Mouse (Mus musculus) liver, embryonic 18 days (tissue): ENCODE data around the gene Gm13769. TPM values are rescaled to one million over a fixed set of nuclear protein-coding genes. Genes with fewer than 3 reads are reported as not detected.

Experiments used
- polyA plus RNA-seq: library from polyadenylated mRNA; depleted of rRNA; stranded (reverse); fragments of >200 nt; gene quantifications from 2 replicates; pipeline ENCODE4 v1.2.3, GENCODE M21; 2012; rRNA removed

Gm13769 gene
- polyA plus RNA-seq, result not detected in 2 replicates

GRCm38 (mm10) chr2:90321900-90322299, at the start of gene Gm13769:
Gm13769 (plus strand) TSS chr2:90322200.

GRCm38 (mm10) chr2:90292741-90293140, 29.3 kb upstream of the Gm13769 start, which contains the start of gene Olfr1272:
Olfr1272 (minus strand) TSS chr2:90292841.

Other genes starting within 250 kb of the Gm13769 start
- not detected in 2 replicates for gene Olfr1269, start 200.8 kb upstream of the Gm13769 start, polyA plus RNA-seq
- not detected in 2 replicates for gene Olfr32, start 179.9 kb upstream of the Gm13769 start, polyA plus RNA-seq
- not detected in 2 replicates for gene Olfr1270, start 169.1 kb upstream of the Gm13769 start, polyA plus RNA-seq
- not detected in 2 replicates for gene Olfr1506, start 97.7 kb upstream of the Gm13769 start, polyA plus RNA-seq
- not detected in 2 replicates for gene Olfr142, start 64.6 kb upstream of the Gm13769 start, polyA plus RNA-seq
- gene Olfr1271, start 51.2 kb upstream of the Gm13769 start, polyA plus RNA-seq, result not detected in 2 replicates
- gene Olfr1272, start 29.4 kb upstream of the Gm13769 start, polyA plus RNA-seq, result not detected in 2 replicates
- gene Olfr1274-ps, start 76.5 kb downstream of the Gm13769 start, polyA plus RNA-seq, result not detected in 2 replicates